Mouse (Mus musculus): Measurements from ENCODE around the gene Naa35.
"Not testable (repeated sequence)": the region's sequence is repeated elsewhere in the genome, so short reads cannot be mapped to it uniquely, and the experiment has no call there.

Gene Naa35

GRCm38 (mm10) chr13:59580954-59581353, 4.1 kb upstream of the Naa35 start:
- DNase-seq (ENCODE audit: low read depth, low spot score) = no peak

GRCm38 (mm10) chr13:59584481-59584880, 578 bp upstream of the Naa35 start:
- no peak for DNase-seq (ENCODE audit: low read depth, low spot score)

GRCm38 (mm10) chr13:59585648-59586005, 568 bp downstream of the Naa35 start:
- peak; percentile 16 for DNase-seq (ENCODE audit: low read depth, low spot score)

- DNase-seq (ENCODE audit: low read depth, low spot score) = no peak
Measured at GRCm38 (mm10) chr13:59587201-59587600, 2.1 kb downstream of the Naa35 start.

- DNase-seq (ENCODE audit: low read depth, low spot score) = no peak
Measured at GRCm38 (mm10) chr13:59589672-59590071, 4.6 kb downstream of the Naa35 start.

- DNase-seq (ENCODE audit: low read depth, low spot score) = no peak
Measured at GRCm38 (mm10) chr13:59590691-59591090, 5.6 kb downstream of the Naa35 start.

GRCm38 (mm10) chr13:59592058-59592457, 7.0 kb downstream of the Naa35 start:
- not testable (repeated sequence) for DNase-seq (ENCODE audit: low read depth, low spot score)

GRCm38 (mm10) chr13:59592630-59593029, 7.6 kb downstream of the Naa35 start:
- no peak for DNase-seq (ENCODE audit: low read depth, low spot score)

- DNase-seq (ENCODE audit: low read depth, low spot score) = no peak
Measured at GRCm38 (mm10) chr13:59603096-59603495, 18.0 kb downstream of the Naa35 start.

GRCm38 (mm10) chr13:59604511-59604910, 19.5 kb downstream of the Naa35 start:
- DNase-seq (ENCODE audit: low read depth, low spot score) = no peak

GRCm38 (mm10) chr13:59605221-59605922, 20.3 kb downstream of the Naa35 start:
- no peak for DNase-seq (ENCODE audit: low read depth, low spot score)

- DNase-seq (ENCODE audit: low read depth, low spot score) = no peak
Measured at GRCm38 (mm10) chr13:59609885-59610284, 24.8 kb downstream of the Naa35 start.

GRCm38 (mm10) chr13:59610437-59610836, 25.4 kb downstream of the Naa35 start:
- DNase-seq (ENCODE audit: low read depth, low spot score) = no peak

- DNase-seq (ENCODE audit: low read depth, low spot score) = no peak
Measured at GRCm38 (mm10) chr13:59613868-59614267, 28.8 kb downstream of the Naa35 start.

- no peak for DNase-seq (ENCODE audit: low read depth, low spot score)
Measured at GRCm38 (mm10) chr13:59615152-59615551, 30.1 kb downstream of the Naa35 start.

- DNase-seq (ENCODE audit: low read depth, low spot score) = no peak
Measured at GRCm38 (mm10) chr13:59615554-59615953, 30.5 kb downstream of the Naa35 start.

GRCm38 (mm10) chr13:59618463-59618862, 33.4 kb downstream of the Naa35 start:
- no peak for DNase-seq (ENCODE audit: low read depth, low spot score)

GRCm38 (mm10) chr13:59621643-59622489, 36.8 kb downstream of the Naa35 start:
- no peak for DNase-seq (ENCODE audit: low read depth, low spot score)

GRCm38 (mm10) chr13:59624389-59624788, 39.3 kb downstream of the Naa35 start:
- DNase-seq (ENCODE audit: low read depth, low spot score) = no peak

GRCm38 (mm10) chr13:59624903-59625302, 39.8 kb downstream of the Naa35 start:
- DNase-seq (ENCODE audit: low read depth, low spot score) = no peak

- no peak for DNase-seq (ENCODE audit: low read depth, low spot score)
Measured at GRCm38 (mm10) chr13:59626739-59627138, 41.7 kb downstream of the Naa35 start.

- no peak for DNase-seq (ENCODE audit: low read depth, low spot score)
Measured at GRCm38 (mm10) chr13:59634637-59635036, 49.6 kb downstream of the Naa35 start.

- no peak for DNase-seq (ENCODE audit: low read depth, low spot score)
Measured at GRCm38 (mm10) chr13:59637800-59638199, 52.7 kb downstream of the Naa35 start.

Data from c-Kit-negative CD71-positive TER-119-positive erythroid progenitor cells, embryonic 14.5 days (primary cell).